Mouse (Mus musculus) Patski (cell line): Measurements from ENCODE around the gene Proser3. TPM values are rescaled to one million over a fixed set of nuclear protein-coding genes. Genes with fewer than 3 reads are reported as not detected.
A peak's percentile ranks its signal among the peaks of the same experiment; 100 is the strongest.

Source experiments
- ATAC-seq: fragments of 100-300 bp; one replicate; pipeline ENCODE4 v1.8.0; 2021
- CTCF ChIA-PET: fragments of 350-600 bp; sonication (Branson Sonifier 250); formaldehyde crosslinking; loops from one replicate; lab custom pipeline; 2022; ENCODE audit warnings: inconsistent platforms; lab: Charles Lee
- POLR2A ChIA-PET: fragments of 350-600 bp; sonication (Branson Sonifier 250); formaldehyde crosslinking; loops from one replicate; lab custom pipeline; 2022; ENCODE audit warnings: antibody characterized with exemption, inconsistent platforms; lab: Charles Lee
- DNase-seq: peaks from one replicate; pipeline ENCODE4 v3.0.0-alpha.2; 2011; ENCODE audit warnings: low read depth, low spot score
- H3K27me3 ChIP-seq: fragments of 371-371 bp; one replicate; pipeline ENCODE4 v1.5.1; 2021
- CTCF ChIP-seq: fragments of 100-300 bp; IDR thresholded peaks from one replicate; pipeline ENCODE4 v1.5.1; 2021
- in situ Hi-C: fragments of 300-500 bp; cut with MboI; formaldehyde crosslinking; loops from 3 replicates; pipeline ENCODE4 v1.11.1; 2018; ENCODE audit warnings: low pct_unique_long_range_greater_than_20kb, mixed read lengths
- polyA plus RNA-seq: library from polyadenylated mRNA; unstranded; gene quantifications from one replicate; pipeline ENCODE4 v1.2.3, GENCODE M21; 2021

The Proser3 gene
- polyA plus RNA-seq, 1 experiment from 2014 or later: 19.5 TPM

- no peak for TF ChIP-seq CTCF
- in situ Hi-C loops: loop anchor here (5.0 kb wide), 1 partner anchor 54 kb away; no protein-coding TSS in a partner anchor
- ATAC-seq: no peak
- POLR2A ChIA-PET: interaction anchor here (0.8 kb wide), 1 partner anchor 25 kb away, joined by 5 read pairs; no protein-coding TSS in a partner anchor
- peaks cover 4% of the 10 kb centered on the region for H3K27me3 ChIP-seq
- no peak for DNase-seq
- CTCF ChIA-PET: interaction anchor here (0.9 to 3.2 kb wide), 9 partner anchors 9 to 166 kb away, joined by 3 to 13 read pairs (median 3); no protein-coding TSS in a partner anchor
Observed at GRCm38 (mm10) chr7:30493401-30493931, 58.6 kb downstream of the Proser3 start, which contains the start of gene Prodh2. Gene Prodh2, plus strand, starts transcription at chr7:30493622.

GRCm38 (mm10) chr7:30492765-30493164, 59.3 kb downstream of the Proser3 start:
- peak; percentile 91 for TF ChIP-seq CTCF
- DNase-seq: no peak
- H3K27me3 ChIP-seq: peaks cover 4% of the 10 kb centered on the region
- in situ Hi-C loops: loop anchor here (5.0 kb wide), 1 partner anchor 55 kb away; no protein-coding TSS in a partner anchor
- POLR2A ChIA-PET: interaction anchor here (0.8 kb wide), 1 partner anchor 26 kb away, joined by 5 read pairs; no protein-coding TSS in a partner anchor
- CTCF ChIA-PET: interaction anchor here (0.6 to 3.2 kb wide), 11 partner anchors 10 to 190 kb away, joined by 3 to 13 read pairs (median 3); no protein-coding TSS in a partner anchor
- ATAC-seq: no peak

- CTCF ChIA-PET: interaction anchor here (0.9 to 3.2 kb wide), 5 partner anchors 41 to 157 kb away, joined by 3 to 13 read pairs (median 5); partner anchors contain the start of gene Proser3
- DNase-seq (peak; percentile 35), ATAC-seq (peak; percentile 26)
- TF ChIP-seq CTCF: peak; percentile 35
- POLR2A ChIA-PET: interaction anchor here (0.5 kb wide), 1 partner anchor 60 kb away, joined by 3 read pairs; no protein-coding TSS in a partner anchor
- in situ Hi-C loops: loop anchor here (5.0 kb wide), 1 partner anchor 56 kb away; no protein-coding TSS in a partner anchor
- H3K27me3 ChIP-seq: peaks cover 4% of the 10 kb centered on the region
Observed at GRCm38 (mm10) chr7:30490957-30491307, 61.2 kb downstream of the Proser3 start.

GRCm38 (mm10) chr7:30490251-30490956, 61.7 kb downstream of the Proser3 start:
- ATAC-seq (no peak), DNase-seq (no peak)
- in situ Hi-C loops: loop anchor here (5.0 kb wide), 1 partner anchor 57 kb away; no protein-coding TSS in a partner anchor
- H3K27me3 ChIP-seq: peaks cover 4% of the 10 kb centered on the region
- peak; percentile 65 for TF ChIP-seq CTCF
- POLR2A ChIA-PET: interaction anchor here (0.5 kb wide), 1 partner anchor 61 kb away, joined by 3 read pairs; no protein-coding TSS in a partner anchor
- CTCF ChIA-PET: interaction anchor here (0.9 to 3.2 kb wide), 6 partner anchors 11 to 157 kb away, joined by 3 to 13 read pairs (median 5); partner anchors contain the start of gene Proser3

Other genes starting within 250 kb of the Proser3 start
- 35.2 TPM for gene Alkbh6, start 243.6 kb downstream of the Proser3 start, polyA plus RNA-seq
- gene Syne4, start 237.5 kb downstream of the Proser3 start, polyA plus RNA-seq: 2.6 TPM
- gene E130208F15Rik, start 230.6 kb downstream of the Proser3 start, polyA plus RNA-seq: 3.3 TPM
- 6.4 TPM for gene Sdhaf1, start 228.4 kb downstream of the Proser3 start, polyA plus RNA-seq
- 21.9 TPM for gene Lrfn3, start 189.5 kb downstream of the Proser3 start, polyA plus RNA-seq
- not detected for gene Tyrobp, start 138.5 kb downstream of the Proser3 start, polyA plus RNA-seq
- not detected for gene Hcst, start 132.4 kb downstream of the Proser3 start, polyA plus RNA-seq
- gene Nfkbid, start 130.6 kb downstream of the Proser3 start, polyA plus RNA-seq: 0.86 TPM
- gene Aplp1, start 106.8 kb downstream of the Proser3 start, polyA plus RNA-seq: 104 TPM
- not detected for gene Kirrel2, start 94.6 kb downstream of the Proser3 start, polyA plus RNA-seq
- gene Nphs1, start 94.0 kb downstream of the Proser3 start, polyA plus RNA-seq: not detected
- 0.05 TPM for gene Prodh2, start 58.7 kb downstream of the Proser3 start, polyA plus RNA-seq
- gene Arhgap33, start 17.2 kb downstream of the Proser3 start, polyA plus RNA-seq: 5.4 TPM
- 29.8 TPM for gene Hspb6, start 121 bp downstream of the Proser3 start, polyA plus RNA-seq
- 36.4 TPM for gene Lin37, start 7.5 kb upstream of the Proser3 start, polyA plus RNA-seq
- gene U2af1l4, start 11.0 kb upstream of the Proser3 start, polyA plus RNA-seq: 47.8 TPM
- gene Gm49396, start 11.0 kb upstream of the Proser3 start, polyA plus RNA-seq: 3.6 TPM
- gene Psenen, start 11.3 kb upstream of the Proser3 start, polyA plus RNA-seq: 104 TPM
- gene Igflr1, start 13.1 kb upstream of the Proser3 start, polyA plus RNA-seq: 1.0 TPM
- gene Kmt2b, start 36.4 kb upstream of the Proser3 start, polyA plus RNA-seq: 40.7 TPM
- 1.9 TPM for gene Zbtb32, start 46.6 kb upstream of the Proser3 start, polyA plus RNA-seq
- gene Upk1a, start 60.5 kb upstream of the Proser3 start, polyA plus RNA-seq: 0.47 TPM
- gene Cox6b1, start 73.9 kb upstream of the Proser3 start, polyA plus RNA-seq: 1,119 TPM
- not detected for gene Etv2, start 83.6 kb upstream of the Proser3 start, polyA plus RNA-seq
- 92.6 TPM for gene Rbm42, start 98.0 kb upstream of the Proser3 start, polyA plus RNA-seq
- gene Haus5, start 112.7 kb upstream of the Proser3 start, polyA plus RNA-seq: 13.3 TPM
- gene Pmis2, start 119.3 kb upstream of the Proser3 start, polyA plus RNA-seq: not detected
- 0.13 TPM for gene 2200002J24Rik, start 146.6 kb upstream of the Proser3 start, polyA plus RNA-seq
- not detected for gene Atp4a, start 159.9 kb upstream of the Proser3 start, polyA plus RNA-seq
- gene Tmem147, start 177.2 kb upstream of the Proser3 start, polyA plus RNA-seq: 177 TPM
- gene Gapdhs, start 191.4 kb upstream of the Proser3 start, polyA plus RNA-seq: 0.46 TPM
- 8.5 TPM for gene Sbsn, start 199.2 kb upstream of the Proser3 start, polyA plus RNA-seq
- 0.26 TPM for gene Dmkn, start 211.5 kb upstream of the Proser3 start, polyA plus RNA-seq
- gene Krtdap, start 235.6 kb upstream of the Proser3 start, polyA plus RNA-seq: not detected